Mouse (Mus musculus) liver, embryonic 14.5 days (tissue): ENCODE measurements around the gene Src. TPM values are rescaled to one million over a fixed set of nuclear protein-coding genes. Genes with fewer than 3 reads are reported as not detected.
"Not testable (repeated sequence)": the region's sequence is repeated elsewhere in the genome, so short reads cannot be mapped to it uniquely, and the experiment has no call there.

Experiments used
- ATAC-seq: fragments of 200-750 bp; cut with Nextera tagmentation; 2 replicates; pipeline ENCODE4 v1.8.0; 2017; ENCODE audit warnings: moderate number of reproducible peaks, mild to moderate bottlenecking, moderate library complexity; ENCODE audit not compliant: insufficient read depth
- DNase-seq, 3 experiments: peaks; one replicate each; pipeline ENCODE4 v3.0.0-alpha.2; 2012 to 2013; ENCODE audit warnings: low read depth in 3 of 3, low spot score in 3 of 3
- H3K27ac ChIP-seq: fragments of 300-500 bp; sonication (generic); 2 replicates; pipeline ENCODE4 v1.5.1; 2014; ENCODE audit warnings: moderate library complexity, mild to moderate bottlenecking, control low read depth, inconsistent platforms
- H3K27me3 ChIP-seq: fragments of 300-500 bp; sonication (generic); 2 replicates; pipeline ENCODE4 v1.6.1; 2014; ENCODE audit warnings: mild to moderate bottlenecking, low read length, moderate library complexity; ENCODE audit not compliant: control insufficient read depth, insufficient read depth
- H3K36me3 ChIP-seq: fragments of 300-500 bp; sonication (generic); replicated peaks from 2 replicates; pipeline ENCODE4 v1.6.1; 2014; ENCODE audit warnings: low read depth; ENCODE audit not compliant: control insufficient read depth, insufficient read depth
- H3K4me1 ChIP-seq, 2 experiments: fragments of 200-500 bp in 1 of 2; fragments of 300-500 bp in 1 of 2; sonication (generic) in 1 of 2; replicated peaks; 2 replicates each; pipeline ENCODE4 v1.6.1; 2012 to 2014; ENCODE audit warnings: antibody characterized with exemption in 1 of 2, inconsistent platforms in 1 of 2, low read length in 1 of 2; ENCODE audit not compliant: control insufficient read depth in 2 of 2, insufficient read depth in 2 of 2
- H3K4me2 ChIP-seq: fragments of 300-500 bp; sonication (generic); 2 replicates; pipeline ENCODE4 v1.6.1; 2014; ENCODE audit warnings: low read depth, mild to moderate bottlenecking, control low read depth, moderate library complexity
- H3K4me3 ChIP-seq, 2 experiments: fragments of 200-500 bp in 1 of 2; fragments of 300-500 bp in 1 of 2; sonication (generic) in 1 of 2; 2 replicates each; pipeline ENCODE4 v1.5.1; 2012 to 2014; ENCODE audit warnings: low read depth in 2 of 2, low read length in 2 of 2, mild to moderate bottlenecking in 2 of 2, control low read depth in 1 of 2, inconsistent platforms in 1 of 2, moderate library complexity in 1 of 2; ENCODE audit not compliant: insufficient read depth in 1 of 2
- H3K9ac ChIP-seq: fragments of 300-500 bp; sonication (generic); replicated peaks from 2 replicates; pipeline ENCODE4 v1.6.1; 2014; ENCODE audit warnings: mild to moderate bottlenecking, control low read depth, moderate library complexity
- H3K9me3 ChIP-seq: fragments of 300-500 bp; sonication (generic); 2 replicates; pipeline ENCODE4 v1.6.1; 2016; ENCODE audit warnings: low read length, mixed read lengths; ENCODE audit not compliant: control insufficient read depth
- CTCF ChIP-seq: IDR thresholded peaks from 2 replicates; pipeline ENCODE4 v1.5.1; 2016; ENCODE audit warnings: antibody characterized with exemption, low read depth, control low read depth
- EP300 ChIP-seq: IDR thresholded peaks from 2 replicates; pipeline ENCODE4 v1.6.1; 2016; ENCODE audit warnings: antibody characterized with exemption, low read depth
- WGBS: fragments of 180-500 bp; shearing (Covaris S2); extraction: QIAGEN DNeasy Blood & Tissue Kit; methylation state at CpG from one replicate; pipeline ENCODE4 v1.1.7; 2014; ENCODE audit not compliant: insufficient replicate concordance; 5-methylcytosine and 5-hydroxymethylcytosine counted together
- polyA plus RNA-seq, 2 experiments: library from polyadenylated mRNA; depleted of rRNA in 1 of 2; stranded (reverse) in 1 of 2; unstranded in 1 of 2; fragments of >200 nt; fragmentation: Nextera tagmentation in 1 of 2; extraction: Ambion mirVana in 1 of 2; gene quantifications; 2 replicates each; pipeline versions ENCODE4 v1.2.1 to v1.2.3; 2012 to 2014

Gene Src
- polyA plus RNA-seq, 2 experiments: 0.90 to 2.3 TPM

DNA sequence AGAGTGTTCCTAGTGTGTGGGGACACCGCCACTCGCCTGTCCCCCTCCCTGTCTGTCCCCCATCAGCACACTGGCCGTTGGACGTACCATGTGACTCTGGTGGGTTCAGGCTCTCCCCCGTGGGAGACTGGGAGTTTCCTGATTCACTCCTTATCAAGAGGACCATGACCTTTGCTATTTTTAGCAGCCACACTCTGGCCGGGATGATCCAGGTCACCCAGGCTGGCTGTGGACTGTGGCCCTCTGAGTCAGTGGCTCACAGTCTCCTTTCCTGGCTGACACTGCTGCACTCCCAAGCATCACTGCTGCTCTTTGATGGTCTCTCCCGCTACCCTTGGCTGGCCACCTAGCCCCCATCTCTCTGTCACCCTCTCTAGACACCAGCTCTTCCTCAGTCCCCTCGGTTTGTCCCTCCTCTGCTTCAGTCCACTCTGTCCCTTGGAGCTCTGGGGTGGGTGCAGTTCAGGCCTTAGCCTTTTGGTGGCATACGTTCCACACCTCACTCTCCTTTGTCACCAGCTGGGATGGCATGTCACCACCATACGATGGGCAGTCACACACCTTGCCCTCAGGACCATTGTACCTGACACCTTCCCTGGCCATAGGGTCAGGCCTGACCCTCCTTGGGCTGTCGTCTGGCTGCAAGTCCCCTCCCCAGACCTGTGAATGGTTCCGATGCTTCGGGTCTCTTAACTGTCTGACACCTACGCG is 61.8 kb downstream of the Src start:
- Histone ChIP-seq H3K9ac (no peak overlapping the region), H3K36me3 (no peaks in the 10 kb centered on the region), H3K27ac (no peak overlapping the region), H3K4me2 (no peak overlapping the region), H3K27me3 (no peaks in the 10 kb centered on the region), H3K4me1 (no peaks in the 10 kb centered on the region), H3K4me3 (no peak overlapping the region), H3K9me3 (no peaks in the 10 kb centered on the region)
- ATAC-seq (peak; percentile 58), DNase-seq (no peak)
- WGBS: 36% methylated on average over 15 of the region's 15 CpGs
- TF ChIP-seq CTCF (peak; percentile 75), EP300 (no peak)

DNA sequence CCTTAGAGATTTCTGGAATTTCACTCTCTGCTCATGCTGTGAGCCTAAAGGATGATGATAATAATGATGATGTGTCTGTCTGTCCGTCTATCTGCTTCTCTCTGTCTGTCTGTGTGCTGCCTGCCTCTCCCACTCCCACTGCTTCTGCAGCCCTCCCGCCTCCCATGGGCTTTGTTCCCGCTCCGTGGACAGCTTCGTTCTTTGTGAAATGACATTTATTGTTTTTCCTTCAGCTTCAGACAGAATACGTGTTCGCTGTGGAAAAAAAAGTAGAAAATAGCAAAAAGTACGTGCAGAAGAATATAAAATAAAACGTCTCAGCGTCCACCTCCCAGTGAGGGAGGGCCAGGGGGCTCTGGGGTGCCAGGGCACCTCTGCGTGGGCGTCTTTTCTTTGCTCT is 64.5 kb downstream of the Src start:
- TF ChIP-seq EP300: no peak
- no peak for TF ChIP-seq CTCF
- no peak overlapping the region for H3K4me3 ChIP-seq
- no peaks in the 10 kb centered on the region for H3K4me1 ChIP-seq
- no peaks in the 10 kb centered on the region for H3K9me3 ChIP-seq
- H3K27me3 ChIP-seq: no peaks in the 10 kb centered on the region
- no peaks in the 10 kb centered on the region for H3K36me3 ChIP-seq
- no peak overlapping the region for H3K9ac ChIP-seq
- ATAC-seq (no peak), DNase-seq (no peak)
- H3K27ac ChIP-seq: no peak overlapping the region
- H3K4me2 ChIP-seq: no peak overlapping the region
- WGBS: 54% methylated on average over 12 of the region's 12 CpGs

DNA sequence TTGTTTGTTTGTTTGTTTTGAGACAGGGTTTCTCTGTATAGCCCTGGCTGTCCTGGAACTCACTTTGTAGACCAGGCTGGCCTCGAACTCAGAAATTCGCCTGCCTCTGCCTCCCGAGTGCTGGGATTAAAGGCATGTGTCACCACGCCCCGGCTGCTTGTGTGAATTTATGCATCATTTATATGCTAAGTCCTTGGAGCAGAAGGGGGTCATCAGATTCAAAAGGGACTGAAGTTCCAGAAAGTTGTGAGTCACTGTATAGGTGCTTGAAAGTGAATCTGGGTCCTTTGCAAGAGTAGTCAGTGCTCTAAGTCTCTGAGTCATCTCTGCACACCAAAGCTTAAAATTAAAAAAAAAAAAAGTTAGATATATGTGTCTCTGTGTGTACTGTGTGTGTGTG is 68.3 kb downstream of the Src start:
- not testable (repeated sequence) for ATAC-seq, H3K36me3 ChIP-seq, H3K4me2 ChIP-seq, DNase-seq, H3K27ac ChIP-seq, H3K9me3 ChIP-seq, H3K27me3 ChIP-seq, H3K4me3 ChIP-seq, H3K9ac ChIP-seq, H3K4me1 ChIP-seq
- 64% methylated on average over 5 of the region's 5 CpGs for WGBS

DNA sequence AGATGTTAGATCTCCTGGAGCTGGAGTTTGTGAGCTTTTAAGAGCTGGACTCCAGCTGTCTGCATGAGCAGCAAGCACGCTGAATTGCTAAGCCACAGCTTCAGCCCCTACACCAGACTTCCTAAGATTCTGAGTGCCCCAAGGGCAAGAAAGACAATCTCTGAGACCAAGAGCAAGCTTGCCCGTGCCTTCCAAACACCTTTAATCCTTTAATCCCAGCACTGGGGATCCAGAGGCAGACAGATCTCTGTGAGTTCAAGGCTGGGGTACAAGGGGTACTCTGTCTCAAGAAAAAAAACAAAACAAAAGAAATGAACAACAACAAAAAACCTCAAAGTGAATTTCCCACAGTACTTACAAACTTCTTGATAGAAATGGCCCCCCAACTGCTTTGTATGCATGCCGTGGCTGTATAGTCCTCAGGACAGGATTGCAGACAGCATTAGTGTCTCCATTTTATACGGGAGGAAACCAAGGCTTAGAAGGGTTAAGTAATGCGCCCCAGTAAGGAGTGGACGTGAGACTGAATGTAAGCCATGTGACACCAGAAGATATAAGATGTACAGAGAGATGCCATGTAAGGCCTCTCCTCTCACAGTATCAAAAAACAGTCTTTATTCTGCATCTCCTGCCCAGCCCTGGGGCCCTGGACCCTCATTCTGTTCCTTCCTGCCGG is 68.9 kb downstream of the Src start:
- ATAC-seq: no peak
- no peaks in the 10 kb centered on the region for H3K9me3 ChIP-seq
- no peaks in the 10 kb centered on the region for H3K36me3 ChIP-seq
- TF ChIP-seq EP300 (no peak), CTCF (no peak)
- no peak for DNase-seq
- 43% methylated on average over 7 of the region's 7 CpGs for WGBS
- no peak overlapping the region for H3K4me2 ChIP-seq
- H3K4me3 ChIP-seq: no peak overlapping the region
- no peak overlapping the region for H3K9ac ChIP-seq
- H3K27ac ChIP-seq: no peak overlapping the region
- H3K4me1 ChIP-seq: no peaks in the 10 kb centered on the region
- H3K27me3 ChIP-seq: no peaks in the 10 kb centered on the region

DNA sequence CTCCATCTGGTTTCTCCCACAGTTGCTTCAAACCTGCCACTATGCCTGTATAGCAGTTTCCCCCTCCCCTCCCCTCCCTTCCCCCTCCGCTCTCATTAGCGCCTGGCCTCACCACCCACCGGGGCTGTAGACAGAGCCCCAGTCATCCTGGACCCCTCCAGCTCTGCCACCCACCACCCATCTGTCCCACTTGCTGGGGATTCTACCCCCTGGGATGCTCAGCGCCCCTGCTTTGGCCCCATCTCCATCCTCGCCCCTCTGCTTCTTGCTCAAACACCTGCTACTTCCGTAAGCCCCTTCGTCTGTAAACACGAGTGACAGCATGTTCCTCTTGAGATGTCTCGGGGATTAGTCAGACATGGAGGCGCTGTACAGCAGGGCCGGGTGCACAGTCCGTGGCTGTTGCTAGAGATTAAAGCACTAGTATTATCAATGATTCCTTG is 69.5 kb downstream of the Src start:
- Histone ChIP-seq H3K9ac (no peak overlapping the region), H3K27me3 (no peaks in the 10 kb centered on the region), H3K36me3 (no peaks in the 10 kb centered on the region), H3K4me3 (no peak overlapping the region), H3K9me3 (no peaks in the 10 kb centered on the region), H3K27ac (no peak overlapping the region), H3K4me1 (no peaks in the 10 kb centered on the region), H3K4me2 (no peak overlapping the region)
- 48% methylated on average over 12 of the region's 12 CpGs for WGBS
- DNase-seq (no peak), ATAC-seq (no peak)
- no peak for TF ChIP-seq CTCF
- TF ChIP-seq EP300: no peak
